Mouse (Mus musculus) forebrain, embryonic 14.5 days (tissue): ENCODE results near the gene Il12rb1. TPM values are rescaled to one million over a fixed set of nuclear protein-coding genes. Genes with fewer than 3 reads are reported as not detected.

Source experiments
- ATAC-seq: fragments of 200-750 bp; cut with Nextera tagmentation; 2 replicates; pipeline ENCODE4 v1.8.0; 2017; ENCODE audit warnings: mild to moderate bottlenecking, moderate library complexity
- DNase-seq: peaks from one replicate; pipeline ENCODE4 v3.0.0-alpha.2; 2015; ENCODE audit warnings: low spot score
- H3K27ac ChIP-seq: fragments of 300-500 bp; sonication (generic); 2 replicates; pipeline ENCODE4 v1.5.1; 2014; ENCODE audit warnings: low read depth, mild to moderate bottlenecking, control low read depth, low read length, moderate library complexity
- H3K27me3 ChIP-seq: fragments of 300-500 bp; sonication (generic); replicated peaks from 2 replicates; pipeline ENCODE4 v1.6.1; 2014; ENCODE audit warnings: low read length, control low read depth, mixed read lengths; ENCODE audit not compliant: control insufficient read depth, insufficient read depth
- H3K36me3 ChIP-seq: fragments of 300-500 bp; sonication (generic); 2 replicates; pipeline ENCODE4 v1.6.1; 2014; ENCODE audit warnings: low read length, control low read depth; ENCODE audit not compliant: control insufficient read depth, insufficient read depth
- H3K4me1 ChIP-seq: fragments of 300-500 bp; sonication (generic); 2 replicates; pipeline ENCODE4 v1.6.1; 2014; ENCODE audit warnings: antibody characterized with exemption, low read length, control low read depth; ENCODE audit not compliant: control insufficient read depth, insufficient read depth
- H3K4me2 ChIP-seq: fragments of 300-500 bp; sonication (generic); 2 replicates; pipeline ENCODE4 v1.6.1; 2014; ENCODE audit warnings: mild to moderate bottlenecking, control low read depth, low read length
- H3K4me3 ChIP-seq: fragments of 300-500 bp; sonication (generic); 2 replicates; pipeline ENCODE4 v1.5.1; 2014; ENCODE audit warnings: low read depth, low read length, control low read depth
- H3K9ac ChIP-seq: fragments of 300-500 bp; sonication (generic); 2 replicates; pipeline ENCODE4 v1.6.1; 2014; ENCODE audit warnings: mild to moderate bottlenecking, low read length, control low read depth, moderate library complexity
- H3K9me3 ChIP-seq: fragments of 300-500 bp; sonication (generic); replicated peaks from 2 replicates; pipeline ENCODE4 v1.6.1; 2016; ENCODE audit warnings: low read length, control low read depth, mixed read lengths; ENCODE audit not compliant: control insufficient read depth
- WGBS: fragments of 180-500 bp; shearing (Covaris S2); extraction: QIAGEN DNeasy Blood & Tissue Kit; methylation state at CpG from one replicate; pipeline ENCODE4 v1.1.7; 2014; 5-methylcytosine and 5-hydroxymethylcytosine counted together
- polyA plus RNA-seq: library from polyadenylated mRNA; unstranded; fragments of >200 nt; fragmentation: Nextera tagmentation; extraction: Ambion mirVana; gene quantifications from 2 replicates; pipeline ENCODE4 v1.2.1, GENCODE M21; 2014

Il12rb1 gene
- polyA plus RNA-seq, 1 experiment from 2014 or later, result not detected

DNA sequence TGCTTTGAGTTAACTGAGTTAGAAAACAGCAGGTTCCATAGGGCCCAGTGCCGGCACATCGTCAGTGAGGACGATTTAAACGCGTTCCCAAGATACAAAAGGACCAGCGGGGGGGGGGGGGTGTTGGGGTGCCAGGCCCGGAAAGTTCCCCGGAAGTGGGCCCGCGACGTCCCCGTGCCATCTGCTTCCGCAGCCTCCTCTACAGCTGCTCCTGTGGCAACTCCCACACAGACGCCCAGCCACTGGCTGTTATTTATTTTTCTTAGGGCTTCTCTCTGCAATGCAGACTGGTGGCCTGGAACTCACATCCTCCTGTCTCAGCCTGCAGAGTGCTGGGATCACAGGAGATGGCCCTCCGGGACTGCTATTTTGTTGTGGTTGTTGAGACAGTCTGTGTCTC, 7.1 kb upstream of the Il12rb1 start:
- 33% methylated on average over 15 of the region's 15 CpGs for WGBS
- peak; percentile 5 for DNase-seq
- no peak overlapping the region for H3K27ac ChIP-seq
- no peak for ATAC-seq
- H3K27me3 ChIP-seq, result peaks cover 39% of the 10 kb centered on the region
- no peak overlapping the region for H3K4me3 ChIP-seq
- no peaks in the 10 kb centered on the region for H3K9me3 ChIP-seq
- no peak overlapping the region for H3K9ac ChIP-seq
- peaks cover 22% of the 10 kb centered on the region for H3K4me1 ChIP-seq
- H3K4me2 ChIP-seq, result no peak overlapping the region
- H3K36me3 ChIP-seq, result no peaks in the 10 kb centered on the region

DNA sequence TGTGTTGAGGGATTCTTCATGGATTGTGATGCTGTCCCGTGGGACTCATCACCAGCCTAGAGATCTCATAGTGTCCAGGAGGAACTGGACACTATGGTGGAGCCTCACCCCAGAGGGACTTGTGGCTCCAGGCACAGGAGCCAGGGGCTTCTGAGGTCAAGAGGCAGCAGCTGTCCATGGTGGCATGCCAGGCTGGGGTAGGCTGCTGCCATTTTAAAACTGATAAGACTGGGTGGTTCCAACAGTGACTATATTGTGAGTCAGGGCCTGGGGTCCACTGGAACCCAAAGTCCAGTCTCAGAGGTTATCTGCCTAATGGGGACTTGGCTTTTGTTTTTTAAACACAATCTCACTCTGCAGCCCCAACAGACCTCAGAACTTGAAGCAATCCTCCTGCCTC, 6.4 kb upstream of the Il12rb1 start:
- 80% methylated on average over 1 of the region's 1 CpGs for WGBS
- Histone ChIP-seq H3K4me2 (no peak overlapping the region), H3K27ac (no peak overlapping the region), H3K27me3 (peaks cover 39% of the 10 kb centered on the region), H3K9me3 (no peaks in the 10 kb centered on the region), H3K9ac (no peak overlapping the region), H3K4me1 (peaks cover 18% of the 10 kb centered on the region), H3K36me3 (no peaks in the 10 kb centered on the region), H3K4me3 (no peak overlapping the region)
- ATAC-seq, result no peak
- no peak for DNase-seq

GRCm38 (mm10) chr8:70802786-70803510, 5.3 kb upstream of the Il12rb1 start:
- WGBS, result 74% methylated on average over 11 of the region's 11 CpGs
- no peaks in the 10 kb centered on the region for H3K36me3 ChIP-seq
- no peak for ATAC-seq
- peaks cover 37% of the 10 kb centered on the region for H3K27me3 ChIP-seq
- no peak for DNase-seq
- no peak overlapping the region for H3K4me3 ChIP-seq
- H3K4me2 ChIP-seq, result no peak overlapping the region
- peaks cover 15% of the 10 kb centered on the region for H3K4me1 ChIP-seq
- no peaks in the 10 kb centered on the region for H3K9me3 ChIP-seq
- no peak overlapping the region for H3K9ac ChIP-seq
- no peak overlapping the region for H3K27ac ChIP-seq

- H3K4me3 ChIP-seq, result peak overlapping the region; percentile 48
- H3K9ac ChIP-seq, result peak overlapping the region; percentile 57; the same call in 1 of the 2 replicates
- H3K36me3 ChIP-seq, result no peaks in the 10 kb centered on the region
- DNase-seq (peak; percentile 6), ATAC-seq (no peak)
- peak overlapping the region; percentile 81 for H3K4me2 ChIP-seq
- 1% methylated on average over 47 of the region's 47 CpGs for WGBS
- peaks cover 13% of the 10 kb centered on the region for H3K4me1 ChIP-seq
- peaks cover 27% of the 10 kb centered on the region for H3K27me3 ChIP-seq
- no peaks in the 10 kb centered on the region for H3K9me3 ChIP-seq
- no peak overlapping the region for H3K27ac ChIP-seq
These were observed 4.3 kb upstream of the Il12rb1 start for GRCm38 (mm10) chr8:70803761-70804480.

GRCm38 (mm10) chr8:70804481-70805206, 3.6 kb upstream of the Il12rb1 start, which contains the start of gene Mast3:
Gene Mast3, minus strand, starts transcription at chr8:70805054.
- peaks cover 20% of the 10 kb centered on the region for H3K27me3 ChIP-seq
- WGBS, result under 1% methylated on average over 45 of the region's 45 CpGs
- H3K36me3 ChIP-seq, result no peaks in the 10 kb centered on the region
- DNase-seq, result peak; percentile 82
- H3K4me1 ChIP-seq, result peaks cover 13% of the 10 kb centered on the region
- no peak within 1 kb of the TSS for H3K27ac ChIP-seq
- peak within 1 kb of the TSS; percentile 57 for H3K9ac ChIP-seq
- ATAC-seq, result peak; percentile 92
- H3K9me3 ChIP-seq, result no peaks in the 10 kb centered on the region
- H3K4me3 ChIP-seq, result peak within 1 kb of the TSS; percentile 48
- peak within 1 kb of the TSS; percentile 81 for H3K4me2 ChIP-seq

DNA sequence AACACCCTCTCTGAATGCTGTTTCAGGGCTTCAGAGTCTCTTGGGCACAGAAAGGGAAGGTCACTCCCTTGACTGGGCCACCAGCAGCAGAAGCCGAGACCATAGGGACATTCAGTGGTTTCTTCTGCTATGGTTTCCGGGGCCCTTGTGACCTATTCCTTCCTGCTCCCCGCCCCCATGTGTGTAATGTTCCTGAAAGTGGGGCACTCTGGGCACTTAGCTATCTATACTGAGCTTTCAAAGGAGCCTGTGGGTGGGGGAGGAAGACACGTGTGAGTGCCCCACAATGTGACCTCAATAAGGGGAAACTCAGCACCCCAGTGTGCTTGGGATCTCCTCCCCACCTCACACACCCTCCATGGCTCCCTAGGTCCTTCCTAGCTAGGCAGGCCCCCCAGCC, 1.7 kb upstream of the Il12rb1 start:
- Histone ChIP-seq H3K27me3 (peaks cover 19% of the 10 kb centered on the region), H3K4me3 (no peak overlapping the region), H3K4me1 (peaks cover 11% of the 10 kb centered on the region), H3K9ac (no peak overlapping the region), H3K36me3 (no peaks in the 10 kb centered on the region), H3K4me2 (no peak overlapping the region), H3K27ac (no peak overlapping the region), H3K9me3 (no peaks in the 10 kb centered on the region)
- DNase-seq, result no peak
- 78% methylated on average over 4 of the region's 4 CpGs for WGBS
- ATAC-seq, result no peak

- 63% methylated on average over 1 of the region's 1 CpGs for WGBS
- Histone ChIP-seq H3K27me3 (peaks cover 17% of the 10 kb centered on the region), H3K4me2 (no peak overlapping the region), H3K36me3 (no peaks in the 10 kb centered on the region), H3K4me3 (no peak overlapping the region), H3K4me1 (peaks cover 11% of the 10 kb centered on the region), H3K27ac (no peak overlapping the region), H3K9me3 (no peaks in the 10 kb centered on the region), H3K9ac (no peak overlapping the region)
- ATAC-seq, result no peak
- DNase-seq, result no peak
These were observed 945 bp upstream of the Il12rb1 start for GRCm38 (mm10) chr8:70807304-70807703.

- Histone ChIP-seq H3K27me3 (peaks cover 3% of the 10 kb centered on the region), H3K9ac (no peak overlapping the region), H3K36me3 (no peaks in the 10 kb centered on the region), H3K27ac (no peak overlapping the region), H3K4me3 (no peak overlapping the region), H3K4me2 (no peak overlapping the region), H3K9me3 (no peaks in the 10 kb centered on the region), H3K4me1 (peaks cover 5% of the 10 kb centered on the region)
- no peak for ATAC-seq
- 82% methylated on average over 8 of the region's 8 CpGs for WGBS
- DNase-seq, result no peak
These were observed 879 bp downstream of the Il12rb1 start for GRCm38 (mm10) chr8:70808955-70809701.
